Mouse (Mus musculus): Measurements from ENCODE around the gene Clcn7. TPM values are rescaled to one million over a fixed set of nuclear protein-coding genes. Genes with fewer than 3 reads are reported as not detected.

Gene Clcn7
- polyA plus RNA-seq, 1 experiment from 2014 or later: 9.9 TPM

GRCm38 (mm10) chr17:25184129-25184691, 51.0 kb downstream of the Clcn7 start, which contains the start of gene BC003965:
TSS of gene BC003965 (plus strand) at chr17:25184554.
- H3K36me3 ChIP-seq (ENCODE audit: control insufficient read depth, insufficient read depth): no peaks in the 10 kb centered on the region
- no peaks in the 10 kb centered on the region; the same call in 1 of the 2 replicates for H3K27me3 ChIP-seq (ENCODE audit: control insufficient read depth, insufficient read depth, low read depth, low read length)
- H3K27ac ChIP-seq (ENCODE audit: low read length): peak within 1 kb of the TSS; percentile 93
- peak within 1 kb of the TSS; percentile 96 for H3K4me3 ChIP-seq (ENCODE audit: low read depth, low read length)
- H3K9ac ChIP-seq (ENCODE audit: low read depth, low read length): peak within 1 kb of the TSS; percentile 84
- peak within 1 kb of the TSS; percentile 98 for H3K4me2 ChIP-seq (ENCODE audit: low read depth, low read length)
- H3K4me1 ChIP-seq (ENCODE audit: control insufficient read depth, low read depth, low read length): peaks cover 34% of the 10 kb centered on the region
- no peaks in the 10 kb centered on the region for H3K9me3 ChIP-seq (replicated peaks; ENCODE audit: control insufficient read depth, low read length)
- peak; percentile 82 for ATAC-seq (ENCODE audit: low read depth)
- WGBS (ENCODE audit: insufficient replicate concordance): under 1% methylated on average over 50 of the region's 50 CpGs

- Histone ChIP-seq H3K4me1 (ENCODE audit: control insufficient read depth, low read depth, low read length) (peaks cover 37% of the 10 kb centered on the region), H3K4me2 (ENCODE audit: low read depth, low read length) (peak overlapping the region; percentile 98), H3K9me3 (replicated peaks; ENCODE audit: control insufficient read depth, low read length) (no peaks in the 10 kb centered on the region), H3K36me3 (ENCODE audit: control insufficient read depth, insufficient read depth) (no peaks in the 10 kb centered on the region), H3K27me3 (ENCODE audit: control insufficient read depth, insufficient read depth, low read depth, low read length) (no peaks in the 10 kb centered on the region; the same call in 1 of the 2 replicates), H3K4me3 (ENCODE audit: low read depth, low read length) (peak overlapping the region; percentile 96), H3K9ac (ENCODE audit: low read depth, low read length) (peak overlapping the region; percentile 84), H3K27ac (ENCODE audit: low read length) (peak overlapping the region; percentile 93)
- WGBS (ENCODE audit: insufficient replicate concordance): 2% methylated on average over 17 of the region's 17 CpGs
- ATAC-seq (ENCODE audit: low read depth): 0 out of 2 replicates have a peak, but pooled peaks have one; percentile 18
Measured at GRCm38 (mm10) chr17:25184961-25185360, 51.8 kb downstream of the Clcn7 start.

GRCm38 (mm10) chr17:25187784-25188149, 54.6 kb downstream of the Clcn7 start:
- WGBS (ENCODE audit: insufficient replicate concordance): 6% methylated on average over 11 of the region's 11 CpGs
- Histone ChIP-seq H3K4me3 (ENCODE audit: low read depth, low read length) (peak overlapping the region; percentile 83), H3K36me3 (ENCODE audit: control insufficient read depth, insufficient read depth) (no peaks in the 10 kb centered on the region), H3K9ac (ENCODE audit: low read depth, low read length) (peak overlapping the region; percentile 78), H3K27me3 (ENCODE audit: control insufficient read depth, insufficient read depth, low read depth, low read length) (no peaks in the 10 kb centered on the region), H3K4me1 (ENCODE audit: control insufficient read depth, low read depth, low read length) (peaks cover 37% of the 10 kb centered on the region), H3K27ac (ENCODE audit: low read length) (peak overlapping the region; percentile 72), H3K4me2 (ENCODE audit: low read depth, low read length) (peak overlapping the region; percentile 83), H3K9me3 (replicated peaks; ENCODE audit: control insufficient read depth, low read length) (no peaks in the 10 kb centered on the region)
- ATAC-seq (ENCODE audit: low read depth): no peak

GRCm38 (mm10) chr17:25188150-25189031, 55.2 kb downstream of the Clcn7 start, which contains the start of gene Unkl:
TSS of gene Unkl (plus strand) at chr17:25188397.
- Histone ChIP-seq H3K4me1 (ENCODE audit: control insufficient read depth, low read depth, low read length) (peaks cover 34% of the 10 kb centered on the region), H3K4me3 (ENCODE audit: low read depth, low read length) (peak within 1 kb of the TSS; percentile 83), H3K9me3 (replicated peaks; ENCODE audit: control insufficient read depth, low read length) (no peaks in the 10 kb centered on the region), H3K9ac (ENCODE audit: low read depth, low read length) (peak within 1 kb of the TSS; percentile 78), H3K27ac (ENCODE audit: low read length) (peak within 1 kb of the TSS; percentile 72), H3K27me3 (ENCODE audit: control insufficient read depth, insufficient read depth, low read depth, low read length) (no peaks in the 10 kb centered on the region), H3K4me2 (ENCODE audit: low read depth, low read length) (peak within 1 kb of the TSS; percentile 83), H3K36me3 (ENCODE audit: control insufficient read depth, insufficient read depth) (no peaks in the 10 kb centered on the region)
- peak; percentile 28 for ATAC-seq (ENCODE audit: low read depth)
- under 1% methylated on average over 103 of the region's 104 CpGs for WGBS (ENCODE audit: insufficient replicate concordance)

GRCm38 (mm10) chr17:25189091-25189490, 55.9 kb downstream of the Clcn7 start:
- 7% methylated on average over 15 of the region's 16 CpGs for WGBS (ENCODE audit: insufficient replicate concordance)
- H3K4me1 ChIP-seq (ENCODE audit: control insufficient read depth, low read depth, low read length): peaks cover 27% of the 10 kb centered on the region
- peak overlapping the region; percentile 83 for H3K4me2 ChIP-seq (ENCODE audit: low read depth, low read length)
- no peaks in the 10 kb centered on the region for H3K36me3 ChIP-seq (ENCODE audit: control insufficient read depth, insufficient read depth)
- ATAC-seq (ENCODE audit: low read depth): no peak
- H3K4me3 ChIP-seq (ENCODE audit: low read depth, low read length): peak overlapping the region; percentile 83
- H3K27me3 ChIP-seq (ENCODE audit: control insufficient read depth, insufficient read depth, low read depth, low read length): no peaks in the 10 kb centered on the region
- no peaks in the 10 kb centered on the region for H3K9me3 ChIP-seq (replicated peaks; ENCODE audit: control insufficient read depth, low read length)
- peak overlapping the region; percentile 72 for H3K27ac ChIP-seq (ENCODE audit: low read length)
- H3K9ac ChIP-seq (ENCODE audit: low read depth, low read length): peak overlapping the region; percentile 78

GRCm38 (mm10) chr17:25202401-25202800, 69.2 kb downstream of the Clcn7 start:
- Histone ChIP-seq H3K9ac (ENCODE audit: low read depth, low read length) (no peak overlapping the region), H3K4me3 (ENCODE audit: low read depth, low read length) (no peak overlapping the region), H3K27ac (ENCODE audit: low read length) (no peak overlapping the region), H3K9me3 (replicated peaks; ENCODE audit: control insufficient read depth, low read length) (no peaks in the 10 kb centered on the region), H3K27me3 (ENCODE audit: control insufficient read depth, insufficient read depth, low read depth, low read length) (no peaks in the 10 kb centered on the region), H3K4me1 (ENCODE audit: control insufficient read depth, low read depth, low read length) (no peaks in the 10 kb centered on the region), H3K4me2 (ENCODE audit: low read depth, low read length) (no peak overlapping the region), H3K36me3 (ENCODE audit: control insufficient read depth, insufficient read depth) (peaks cover 11% of the 10 kb centered on the region)
- 70% methylated on average over 4 of the region's 4 CpGs for WGBS (ENCODE audit: insufficient replicate concordance)
- ATAC-seq (ENCODE audit: low read depth): no peak

- no peaks in the 10 kb centered on the region for H3K9me3 ChIP-seq (replicated peaks; ENCODE audit: control insufficient read depth, low read length)
- ATAC-seq (ENCODE audit: low read depth): no peak
- no peak overlapping the region for H3K4me3 ChIP-seq (ENCODE audit: low read depth, low read length)
- no peaks in the 10 kb centered on the region for H3K27me3 ChIP-seq (ENCODE audit: control insufficient read depth, insufficient read depth, low read depth, low read length)
- WGBS (ENCODE audit: insufficient replicate concordance): 79% methylated on average over 4 of the region's 4 CpGs
- no peak overlapping the region for H3K27ac ChIP-seq (ENCODE audit: low read length)
- H3K36me3 ChIP-seq (ENCODE audit: control insufficient read depth, insufficient read depth): peaks cover 5% of the 10 kb centered on the region; the same call in 1 of the 2 replicates
- no peak overlapping the region for H3K9ac ChIP-seq (ENCODE audit: low read depth, low read length)
- no peaks in the 10 kb centered on the region for H3K4me1 ChIP-seq (ENCODE audit: control insufficient read depth, low read depth, low read length)
- H3K4me2 ChIP-seq (ENCODE audit: low read depth, low read length): no peak overlapping the region
Measured at GRCm38 (mm10) chr17:25210006-25210405, 76.8 kb downstream of the Clcn7 start.

GRCm38 (mm10) chr17:25210680-25211466, 77.7 kb downstream of the Clcn7 start:
- Histone ChIP-seq H3K9ac (ENCODE audit: low read depth, low read length) (no peak overlapping the region), H3K4me3 (ENCODE audit: low read depth, low read length) (no peak overlapping the region), H3K4me2 (ENCODE audit: low read depth, low read length) (no peak overlapping the region), H3K4me1 (ENCODE audit: control insufficient read depth, low read depth, low read length) (no peaks in the 10 kb centered on the region), H3K9me3 (replicated peaks; ENCODE audit: control insufficient read depth, low read length) (no peaks in the 10 kb centered on the region), H3K27me3 (ENCODE audit: control insufficient read depth, insufficient read depth, low read depth, low read length) (no peaks in the 10 kb centered on the region), H3K27ac (ENCODE audit: low read length) (no peak overlapping the region), H3K36me3 (ENCODE audit: control insufficient read depth, insufficient read depth) (peaks cover 5% of the 10 kb centered on the region; the same call in 1 of the 2 replicates)
- no peak for ATAC-seq (ENCODE audit: low read depth)
- WGBS (ENCODE audit: insufficient replicate concordance): 70% methylated on average over 15 of the region's 15 CpGs

All from liver, embryonic 16.5 days (tissue).